Mouse (Mus musculus) cerebellum, adult 2 months (tissue): ENCODE results near the gene Abhd2.

Experiments
- CTCF ChIP-seq: fragments of 200-500 bp; IDR thresholded peaks from 2 replicates; pipeline ENCODE4 v1.5.1; 2011; ENCODE audit warnings: low read depth, mild to moderate bottlenecking, control low read depth, low read length, moderate library complexity, borderline replicate concordance; ENCODE audit not compliant: insufficient read depth
- POLR2A ChIP-seq: fragments of 200-500 bp; IDR thresholded peaks from 2 replicates; pipeline ENCODE4 v1.6.1; 2011; ENCODE audit warnings: low read length, control low read depth, borderline replicate concordance; ENCODE audit not compliant: insufficient read depth

DNA sequence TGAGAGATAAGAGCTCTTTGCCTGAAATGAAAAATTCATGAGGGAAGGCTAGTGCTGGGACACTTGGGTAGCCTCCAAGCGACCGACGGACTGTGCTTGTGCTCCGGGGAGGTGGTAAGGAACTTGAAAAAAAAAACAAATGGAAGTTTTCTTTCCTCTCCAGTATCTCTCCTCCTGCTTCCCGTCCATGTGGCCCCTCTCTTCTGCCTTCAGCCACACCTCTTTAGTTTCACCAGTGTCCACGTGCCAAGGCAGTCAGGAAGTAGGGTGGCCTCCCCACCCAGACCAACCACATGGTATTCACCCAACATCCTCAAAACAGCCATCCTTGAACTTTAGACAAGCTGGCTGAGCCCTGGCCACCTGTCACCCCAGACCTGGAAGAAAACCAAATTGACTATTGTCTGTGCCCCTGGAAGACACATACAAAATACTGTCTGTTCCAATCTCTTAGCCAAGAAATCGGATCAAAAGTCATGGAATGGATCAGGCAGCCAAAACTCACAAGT, 25.1 kb upstream of the Abhd2 start:
- TF ChIP-seq POLR2A: no peak
- TF ChIP-seq CTCF: no peak
